Mouse (Mus musculus) adrenal gland, postnatal 14 days (tissue): ENCODE data around the gene Krtcap3. TPM values are rescaled to one million over a fixed set of nuclear protein-coding genes. Genes with fewer than 3 reads are reported as not detected.
"Not testable (repeated sequence)": the region's sequence is repeated elsewhere in the genome, so short reads cannot be mapped to it uniquely, and the experiment has no call there.

Experiments used
- DNase-seq: peaks from one replicate; pipeline ENCODE4 v3.0.0; 2021; ENCODE audit warnings: mixed read lengths
- long read RNA-seq, 2 experiments: library from polyadenylated mRNA; stranded (forward); transcript quantifications; one replicate each; pipeline ENCODE4 v2.0.0; 2021
- total RNA-seq: library from RNA; stranded (reverse); gene quantifications from 2 replicates; pipeline ENCODE4 v1.2.3, GENCODE M21; 2021

Gene Krtcap3
- total RNA-seq, result 2.7 and 4.8 TPM in 2 replicates
- long read RNA-seq, experiment 1, partial matches to known transcripts, result 1 of 3 reads
- long read RNA-seq, experiment 1, other reads (novel, unspliced or antisense), result 1 of 3 reads
- long read RNA-seq, experiment 2, partial matches to known transcripts, result 0 of 1 reads
- long read RNA-seq, experiment 2, other reads (novel, unspliced or antisense), result 0 of 1 reads

DNA sequence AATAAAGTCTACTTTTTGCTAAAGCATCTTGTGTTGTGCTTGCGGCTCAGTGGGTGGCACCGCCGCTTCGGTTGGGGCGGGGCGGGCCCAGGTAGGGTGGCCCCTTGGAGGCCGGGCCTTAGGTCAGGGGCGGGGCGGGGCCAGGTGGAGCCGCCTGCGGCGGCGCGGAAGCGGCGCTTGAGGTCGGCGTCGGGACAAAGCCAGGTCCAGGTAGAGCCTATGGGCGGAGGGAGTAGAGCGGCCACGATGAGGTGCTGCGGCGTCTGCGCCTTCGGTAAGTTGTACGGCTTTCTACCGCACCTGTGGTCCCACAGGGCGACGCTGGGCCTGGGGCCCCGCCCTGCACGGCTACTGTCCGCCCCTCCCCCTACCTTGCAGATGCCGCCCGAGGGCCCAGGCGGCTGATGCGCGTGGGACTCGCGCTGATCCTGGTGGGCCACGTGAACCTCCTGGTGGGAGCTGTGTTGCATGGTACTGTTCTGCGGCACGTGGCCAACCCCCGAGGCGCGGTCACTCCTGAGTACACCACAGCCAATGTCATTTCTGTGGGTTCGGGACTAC is at the start of gene Krtcap3:
Krtcap3 (plus strand) TSS at position 151 of the 561 bp plus-strand sequence.
- peak; percentile 51 for DNase-seq

DNA sequence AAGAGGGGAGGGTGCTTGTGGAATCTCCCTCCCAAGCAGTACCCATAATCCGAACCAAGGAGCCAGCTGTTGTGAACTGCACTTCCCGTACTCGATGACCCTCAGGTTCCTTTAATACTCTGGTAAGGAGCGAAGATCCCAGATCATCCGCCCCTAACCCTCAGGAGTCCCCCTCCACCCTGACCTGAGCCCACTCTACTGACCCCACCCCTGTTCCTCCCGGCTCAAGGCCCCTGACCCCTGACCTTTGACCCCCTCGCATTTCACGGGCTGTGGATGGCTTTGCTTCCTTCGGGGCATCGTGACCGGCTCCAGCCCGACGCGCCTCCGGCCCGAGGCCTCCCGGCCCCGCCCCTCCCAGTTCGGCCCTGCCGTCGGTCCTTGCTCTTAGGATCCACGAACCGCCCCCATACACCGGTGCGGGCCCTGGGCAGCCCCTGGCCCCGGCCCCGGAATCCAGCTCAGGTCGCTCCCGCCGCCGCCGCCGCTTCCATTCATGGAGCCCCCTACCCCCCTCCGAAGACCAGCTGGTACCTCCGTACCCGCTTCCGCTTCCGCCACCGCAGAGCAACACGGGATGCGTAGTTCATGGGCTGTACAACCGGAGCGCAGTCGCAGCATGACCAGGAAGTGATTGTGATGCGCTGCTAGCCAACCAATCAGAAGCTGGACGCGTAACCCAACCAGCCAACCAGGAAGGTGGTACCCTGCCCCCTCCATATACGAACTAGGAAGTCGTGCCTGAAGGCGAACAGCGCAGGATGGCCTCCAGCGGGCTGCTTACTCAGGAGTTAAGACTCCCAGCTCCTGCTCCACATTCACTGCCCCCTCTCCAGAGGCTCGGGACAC is 49.5 kb upstream of the Krtcap3 start, which contains the start of gene Zfp513:
Zfp513 (minus strand) TSS at position 562 of the 849 bp plus-strand sequence.
- DNase-seq, result peak; percentile 97

DNA sequence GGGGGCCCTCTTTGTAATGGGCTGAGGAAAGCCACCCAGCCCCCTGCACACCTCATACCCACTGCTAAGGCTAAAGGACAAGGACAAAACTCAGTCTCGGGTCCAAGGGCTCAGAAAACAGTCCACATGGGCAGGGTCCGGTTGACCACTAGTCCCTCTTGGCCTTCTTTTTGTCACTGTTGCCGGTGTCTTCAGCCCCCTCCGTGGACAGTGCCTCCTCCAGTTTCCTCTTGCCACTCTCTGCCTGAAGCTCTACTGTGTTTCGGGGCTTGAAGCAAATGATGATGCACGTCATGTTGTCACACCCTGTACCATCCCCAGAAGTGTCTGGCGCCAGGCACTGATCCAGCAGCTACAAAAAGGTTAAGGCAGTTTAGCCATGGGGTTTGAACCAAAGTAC is 48.6 kb upstream of the Krtcap3 start:
- no peak for DNase-seq

DNA sequence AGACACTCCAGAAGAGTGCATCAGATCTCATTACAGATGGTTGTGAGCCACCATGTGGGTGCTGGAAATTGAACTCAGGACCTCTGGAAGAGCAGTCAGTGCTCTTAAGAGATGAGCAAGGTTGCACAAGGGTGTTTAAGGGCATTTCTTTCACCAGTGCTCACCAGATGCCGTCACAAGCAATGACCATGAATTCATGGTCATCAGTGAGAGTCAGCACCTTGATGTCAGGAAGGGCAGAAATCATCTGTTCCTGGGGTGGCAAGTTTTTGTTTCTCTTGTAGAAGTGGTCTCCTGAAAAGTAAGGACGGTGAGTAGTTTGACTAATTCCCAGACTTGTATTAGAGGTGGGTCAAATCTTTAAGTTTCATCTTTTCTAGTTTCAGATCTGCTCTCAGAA is 47.6 kb upstream of the Krtcap3 start:
- no peak for DNase-seq

DNA sequence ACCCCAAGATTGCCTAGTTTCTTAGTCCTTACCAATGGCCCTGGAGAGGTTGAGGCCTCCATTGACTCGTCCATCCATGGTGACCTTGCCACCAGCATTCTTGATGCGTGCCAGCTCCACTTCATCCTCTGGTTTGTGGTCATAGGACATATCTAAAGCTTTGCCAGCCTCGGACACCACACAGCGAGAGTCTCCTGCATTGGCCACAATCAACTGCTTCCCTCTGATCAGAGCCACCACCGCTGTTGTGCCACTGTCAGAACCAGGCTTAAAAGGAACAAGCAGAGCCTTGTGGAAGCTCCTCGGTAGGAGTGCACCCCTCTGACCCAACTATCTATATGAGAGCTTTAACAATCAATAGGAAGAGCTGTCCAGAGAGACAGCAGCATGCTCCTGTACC is 47.1 kb upstream of the Krtcap3 start:
- no peak for DNase-seq

DNA sequence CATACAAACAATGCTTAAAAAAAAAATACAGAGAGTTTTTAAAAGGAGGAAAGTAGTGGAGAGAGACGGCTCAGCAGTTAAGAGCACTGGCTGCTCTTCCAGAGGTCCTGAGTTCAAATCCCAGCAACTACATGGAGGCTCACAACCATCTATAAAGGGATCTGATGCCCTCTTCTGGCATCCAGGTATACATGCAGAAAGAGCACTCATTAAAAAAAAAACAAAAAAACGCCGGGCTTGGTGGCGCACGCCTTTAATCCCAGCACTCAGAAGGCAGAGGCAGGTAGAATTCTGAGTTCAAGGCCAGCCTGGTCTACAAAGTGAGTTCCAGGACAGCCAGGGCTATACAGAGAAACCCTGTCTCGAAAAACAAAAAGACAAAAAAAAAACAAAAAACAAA is 34.9 kb upstream of the Krtcap3 start:
- not testable (repeated sequence) for DNase-seq

DNA sequence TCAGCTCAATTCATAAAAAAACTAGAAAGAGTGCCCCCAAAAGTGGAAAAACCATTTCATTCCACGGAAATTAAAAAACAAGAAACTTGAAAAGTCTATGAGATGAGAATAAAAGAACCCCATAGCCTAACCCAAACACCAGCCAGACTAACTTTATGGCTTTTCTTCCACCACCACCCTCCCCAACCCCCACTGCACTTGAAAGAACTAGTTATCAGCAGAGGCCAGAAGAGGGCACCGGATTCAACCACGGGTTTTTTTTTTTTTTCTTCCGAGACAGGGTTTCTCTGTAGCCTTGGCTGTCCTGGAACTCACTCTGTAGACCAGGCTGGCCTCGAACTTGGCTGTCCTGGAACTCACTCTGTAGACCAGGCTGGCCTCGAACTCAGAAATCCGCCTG is 33.2 kb upstream of the Krtcap3 start:
- DNase-seq, result peak; percentile 28

DNA sequence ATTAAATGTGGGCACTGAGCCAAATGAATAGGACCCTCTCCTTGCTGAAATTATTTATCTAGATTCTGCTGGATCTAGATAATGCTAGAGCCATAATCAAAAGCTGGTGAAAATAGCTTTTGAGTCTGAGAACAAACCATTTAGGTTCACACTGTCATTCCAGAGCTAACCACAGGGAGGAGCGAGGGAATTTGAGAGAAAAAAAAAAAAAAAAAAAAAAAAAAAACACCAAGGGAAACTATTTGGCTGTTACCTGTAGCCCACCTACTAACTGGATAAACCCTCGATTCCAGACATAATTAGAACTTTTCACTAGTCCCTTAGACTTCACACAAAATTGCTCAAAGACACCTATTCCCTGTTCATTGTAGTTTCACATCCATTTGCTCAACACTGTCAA is 32.4 kb upstream of the Krtcap3 start:
- DNase-seq, result peak; percentile 29

DNA sequence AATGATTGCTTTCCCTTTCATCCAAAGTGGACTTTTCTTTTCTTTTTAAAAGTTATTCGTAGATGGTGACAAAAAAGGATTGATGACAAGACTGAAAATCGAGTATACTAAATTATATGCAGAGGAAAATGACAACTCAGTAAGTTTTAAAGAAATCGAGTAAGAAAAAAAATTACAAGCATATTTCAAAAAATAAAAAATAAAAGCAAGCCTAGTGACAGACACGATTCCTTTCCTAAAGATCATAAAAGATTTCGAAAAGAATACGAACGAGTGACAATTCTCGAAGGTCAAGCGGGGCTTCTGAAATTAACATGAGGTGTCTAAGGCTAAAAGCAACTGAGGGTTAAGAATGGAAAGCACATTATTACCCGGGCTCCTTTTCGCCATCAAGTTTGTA is 32.0 kb upstream of the Krtcap3 start:
- DNase-seq, result no peak

DNA sequence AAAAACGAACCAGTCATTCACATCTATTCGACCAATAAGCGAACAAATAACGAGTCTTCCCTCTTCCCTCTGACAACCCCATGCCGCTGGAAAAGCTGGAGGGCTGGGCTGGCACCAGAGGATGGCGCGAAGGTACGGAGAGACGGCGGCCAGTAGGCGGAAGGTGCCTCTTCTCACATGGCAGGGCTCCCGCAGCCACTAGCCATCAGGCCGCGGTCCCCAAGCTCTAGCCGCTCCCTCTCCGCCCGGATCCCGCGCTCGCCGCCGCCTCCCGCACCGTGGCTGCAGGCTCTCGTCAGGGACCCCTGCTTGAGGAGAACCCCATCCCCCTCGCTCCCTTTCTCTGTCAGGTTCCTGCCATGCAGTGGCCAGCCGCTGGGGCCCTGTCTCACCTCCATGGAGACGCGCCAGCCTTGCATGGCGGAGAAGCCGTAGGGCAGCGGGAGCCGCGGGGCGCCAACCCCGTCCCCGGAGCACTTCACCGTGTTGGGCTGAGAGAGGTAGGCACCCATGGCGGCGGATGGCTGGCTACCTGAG is 31.5 kb upstream of the Krtcap3 start:
- peak; percentile 75 for DNase-seq

DNA sequence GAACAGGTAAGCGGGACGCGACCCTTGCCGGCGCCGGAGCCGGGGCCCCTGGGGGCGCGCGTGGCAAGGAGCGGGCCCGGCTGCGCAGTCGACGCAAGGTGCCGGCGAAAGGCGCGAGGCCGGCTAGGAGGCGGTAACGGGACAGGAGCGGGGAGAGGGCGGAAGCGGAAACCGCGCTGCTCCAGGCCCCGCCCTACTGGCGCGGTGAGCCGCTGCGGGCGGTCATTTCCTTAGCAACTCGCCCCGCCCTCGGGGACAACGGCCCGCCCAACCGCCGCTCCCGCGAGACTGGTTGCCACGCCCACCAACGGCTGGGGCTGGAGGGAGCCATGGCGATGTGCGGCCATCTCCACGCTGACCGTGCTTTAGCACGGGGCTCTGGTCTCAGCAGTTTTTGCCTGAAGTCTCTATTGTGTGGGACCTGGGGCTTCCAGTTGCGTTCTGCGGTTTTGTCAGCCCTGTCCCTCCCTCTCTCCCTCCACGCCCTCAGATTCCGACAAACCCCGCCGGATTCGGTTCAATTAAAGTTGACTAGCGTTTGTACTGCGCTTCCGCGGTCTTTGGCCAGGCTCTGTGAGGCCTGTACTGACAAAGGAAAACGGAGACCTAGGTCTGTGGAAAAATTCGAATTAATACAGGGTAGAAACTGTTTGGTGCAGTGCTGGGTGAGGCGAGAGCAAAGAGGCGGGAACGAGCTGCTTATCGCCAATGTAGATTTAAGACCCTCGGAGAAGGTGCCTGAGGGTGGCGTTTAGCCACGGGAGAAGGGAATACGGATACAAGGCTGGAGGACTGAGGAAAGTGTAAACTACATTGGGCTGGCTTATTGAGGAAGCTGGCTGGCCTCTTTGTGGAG is 30.8 kb upstream of the Krtcap3 start, which contains the start of gene Ppm1g:
Ppm1g (minus strand) TSS at position 240 of the 856 bp plus-strand sequence.
- DNase-seq, result peak; percentile 99

DNA sequence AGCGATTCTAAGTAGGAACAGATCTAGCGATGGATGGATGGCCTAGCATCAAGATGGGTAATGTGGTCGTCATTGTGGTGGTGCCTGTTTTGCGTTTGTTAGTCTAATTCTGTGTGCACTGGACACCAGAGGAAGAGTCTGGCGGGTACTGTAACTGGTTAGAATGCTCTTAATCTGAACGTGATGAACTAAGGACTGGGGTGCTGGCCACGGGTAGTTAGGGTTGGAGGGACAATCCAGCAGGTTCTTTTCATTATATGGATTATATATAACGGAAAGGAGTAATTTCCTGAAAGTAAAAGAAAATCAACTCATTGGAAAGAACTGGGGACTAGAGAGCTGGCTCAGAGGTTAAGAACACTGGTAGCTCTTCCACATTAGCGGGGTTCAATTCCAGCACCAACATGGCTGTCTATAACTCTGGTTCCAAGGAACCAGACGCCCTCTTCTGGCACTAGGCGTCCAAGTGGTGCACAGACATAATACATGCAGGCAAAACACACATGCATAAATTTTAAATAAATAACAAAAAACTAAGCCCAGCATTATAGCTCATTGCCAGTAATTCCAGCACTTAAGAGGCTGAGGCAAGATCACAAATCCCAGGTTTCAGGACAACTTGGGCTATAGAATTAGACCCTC is 30.1 kb upstream of the Krtcap3 start:
- peak; percentile 68 for DNase-seq

DNA sequence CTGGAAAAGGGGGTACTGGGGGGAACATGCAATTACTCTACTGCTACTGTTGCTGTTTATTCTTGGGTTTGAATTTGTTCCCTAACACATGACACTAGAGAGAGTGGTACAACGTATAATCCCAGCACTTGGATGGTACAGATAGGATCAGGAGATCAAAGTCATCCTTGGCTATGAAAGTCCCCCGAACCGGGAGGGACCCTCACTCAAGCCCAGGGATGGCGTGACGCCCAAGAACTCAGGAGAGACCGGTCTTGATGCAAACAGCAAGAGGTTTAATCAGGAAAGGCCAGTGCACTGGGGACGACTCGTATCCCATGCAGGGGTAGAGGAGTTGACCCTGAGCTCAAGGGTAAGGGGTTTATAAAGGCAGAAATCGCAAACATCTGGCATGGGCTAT is 28.8 kb upstream of the Krtcap3 start:
- no peak for DNase-seq

DNA sequence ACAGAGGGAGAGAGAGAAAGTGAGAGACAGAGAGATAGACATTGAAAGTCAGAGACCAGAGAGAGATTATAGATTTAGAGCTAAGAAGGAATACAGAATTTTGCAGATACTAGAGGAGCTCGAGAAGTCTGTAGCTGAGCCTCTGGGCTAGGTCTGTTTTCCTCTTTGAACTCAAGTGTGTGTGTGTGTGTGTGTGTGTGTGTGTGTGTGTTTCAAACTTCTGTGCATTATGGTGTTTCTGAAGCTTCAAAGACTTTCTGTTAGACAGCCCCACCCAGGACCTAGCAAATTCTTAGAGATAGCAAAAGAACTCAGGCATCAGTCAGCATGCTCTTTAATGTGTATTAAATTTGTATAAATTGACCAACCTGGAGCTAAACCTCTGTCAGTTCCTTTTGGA is 24.9 kb upstream of the Krtcap3 start:
- no peak for DNase-seq

DNA sequence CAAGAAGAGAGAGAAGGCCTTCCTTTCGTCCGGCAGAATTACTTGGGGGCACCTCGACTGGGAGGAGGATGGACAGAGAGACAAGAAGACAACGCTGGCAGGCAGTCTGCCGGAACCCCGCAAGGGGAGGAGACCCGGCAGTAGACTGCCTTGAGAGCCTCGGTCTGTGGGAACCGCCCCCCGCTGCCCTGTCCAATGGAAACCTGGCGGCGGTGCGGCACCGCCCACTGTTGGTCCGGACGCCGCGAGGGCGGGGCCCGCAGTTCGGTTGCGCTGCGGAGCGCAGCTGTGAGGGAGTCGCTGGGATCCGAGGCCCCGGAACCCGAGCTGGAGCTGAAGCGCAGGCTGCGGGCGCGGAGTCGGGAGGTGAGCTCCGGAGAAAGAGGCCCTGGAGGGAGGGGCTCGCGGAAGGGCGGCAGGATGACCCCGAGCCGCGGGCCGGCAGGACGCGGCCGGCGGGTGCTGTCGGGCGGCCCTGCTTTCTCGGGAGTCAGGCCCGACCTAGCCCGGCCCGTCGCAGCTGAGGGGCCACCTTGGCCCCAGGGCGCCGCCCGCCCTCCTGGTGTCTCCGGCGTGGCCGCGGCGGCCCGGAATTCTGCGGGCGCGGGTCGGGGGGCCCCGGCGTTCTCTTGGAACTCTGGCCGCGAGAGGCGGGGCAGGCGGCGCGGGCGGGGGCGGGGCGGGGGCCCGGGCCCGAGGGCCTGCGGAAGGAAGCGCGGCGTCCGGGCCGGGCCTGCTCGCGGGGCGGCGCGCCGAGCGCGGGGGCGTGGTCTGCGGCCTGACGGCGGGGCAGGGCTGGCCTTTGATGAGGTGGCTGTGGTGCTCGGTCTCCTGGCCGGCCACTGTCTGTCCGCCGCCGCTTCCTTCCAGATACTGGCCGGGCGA is 10.6 kb upstream of the Krtcap3 start, which contains the start of the genes Nrbp1 and Gm9970:
Nrbp1 (plus strand) TSS at position 228 of the 885 bp plus-strand sequence.
Gm9970 (minus strand) TSS at position 596 of the 885 bp plus-strand sequence.
- peak; percentile 98 for DNase-seq

DNA sequence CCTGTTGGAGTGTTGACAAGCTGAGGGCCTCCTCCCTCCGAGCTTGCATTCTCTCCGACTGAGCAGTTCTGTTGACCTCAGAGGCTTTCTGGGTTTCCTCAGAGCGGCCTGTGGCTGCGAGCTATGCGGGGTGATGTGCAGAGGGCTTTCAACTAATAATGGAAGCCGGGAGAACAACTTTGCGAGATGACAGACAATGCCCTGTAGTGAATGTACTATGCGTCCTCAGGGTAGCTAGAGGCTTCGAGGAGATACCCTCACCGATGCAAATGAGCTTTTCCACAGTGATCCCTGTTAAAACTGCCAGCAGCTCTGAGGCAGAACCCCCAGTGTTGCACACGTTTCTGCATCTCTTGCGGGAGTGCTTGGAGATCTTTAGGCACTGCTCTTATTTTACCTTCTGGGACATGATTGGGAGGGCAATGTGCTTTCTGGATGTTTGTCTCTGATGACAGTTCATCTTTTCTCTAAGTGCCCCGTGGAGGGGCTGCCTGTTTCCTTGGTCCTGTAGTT is 9.9 kb upstream of the Krtcap3 start:
- no peak for DNase-seq

DNA sequence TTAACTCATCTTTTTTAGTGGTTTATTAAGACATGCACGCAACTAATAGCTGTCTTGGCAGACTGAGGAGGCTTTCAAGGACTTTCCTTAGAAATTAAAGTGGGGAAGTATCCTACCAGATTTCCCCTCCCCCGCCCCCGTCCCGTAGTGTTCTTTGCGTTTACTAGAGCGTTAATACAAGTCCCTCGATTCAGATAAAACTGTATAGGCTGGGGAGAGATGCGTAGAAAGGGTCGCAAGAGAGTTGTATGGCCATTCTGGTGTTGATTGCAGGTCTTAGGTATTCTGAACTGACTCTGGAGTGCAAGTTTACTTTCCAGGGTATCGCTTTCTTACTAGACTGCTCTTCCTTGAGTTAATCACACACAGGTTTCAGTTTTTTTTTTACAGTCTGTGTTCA is 9.3 kb upstream of the Krtcap3 start:
- DNase-seq, result no peak

DNA sequence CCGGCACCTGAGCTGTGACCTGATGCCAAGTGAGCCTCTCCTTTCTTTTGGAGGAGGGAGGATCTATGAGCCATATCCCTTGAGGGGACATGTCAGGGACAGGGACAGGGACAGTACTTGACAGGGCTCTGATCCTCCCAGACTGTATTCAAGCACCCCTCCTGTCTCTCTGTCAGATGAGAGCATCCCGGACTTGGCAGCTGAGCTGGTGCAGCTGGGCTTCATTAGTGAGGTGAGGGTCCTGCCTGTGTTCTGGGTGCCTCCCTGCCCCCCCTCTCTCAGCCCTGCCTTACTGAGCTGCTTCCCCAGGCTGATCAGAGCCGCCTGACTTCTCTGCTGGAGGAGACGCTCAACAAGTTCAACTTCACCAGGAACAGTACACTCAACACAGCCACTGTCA is 775 bp upstream of the Krtcap3 start:
- DNase-seq, result no peak

DNA sequence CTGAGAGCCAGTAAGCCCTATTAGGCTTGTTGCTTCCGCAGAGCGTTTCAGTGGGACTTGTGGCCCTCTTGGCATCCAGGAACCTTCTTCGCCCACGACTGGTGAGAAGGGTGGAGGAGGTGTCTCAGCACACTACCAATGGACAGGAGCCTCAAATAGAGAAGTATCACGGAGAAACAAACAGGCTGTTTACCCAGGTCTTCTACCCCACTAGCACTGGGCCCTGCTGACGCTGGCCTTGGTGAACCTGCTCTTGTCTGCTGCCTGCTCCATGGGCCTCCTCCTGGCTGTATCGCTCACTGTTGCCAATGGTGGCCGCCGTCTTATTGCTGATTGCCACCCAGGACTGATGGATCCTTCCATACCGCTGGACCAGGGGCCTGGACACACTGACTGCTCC is 660 bp downstream of the Krtcap3 start:
- no peak for DNase-seq
